Mouse (Mus musculus) embryonic facial prominence, embryonic 12.5 days (tissue): ENCODE measurements around the gene Pde10a. TPM values are rescaled to one million over a fixed set of nuclear protein-coding genes. Genes with fewer than 3 reads are reported as not detected.

ENCODE experiments used
- ATAC-seq: fragments of 200-750 bp; cut with Nextera tagmentation; 2 replicates; pipeline ENCODE4 v1.8.0; 2017; ENCODE audit not compliant: insufficient number of reproducible peaks, insufficient read depth, low FRiP score, low TSS enrichment
- H3K27ac ChIP-seq: fragments of 300-500 bp; sonication (generic); 2 replicates; pipeline ENCODE4 v1.5.1; 2016; ENCODE audit warnings: mild to moderate bottlenecking
- H3K27me3 ChIP-seq: fragments of 300-500 bp; sonication (generic); 2 replicates; pipeline ENCODE4 v1.6.1; 2016; ENCODE audit warnings: mild to moderate bottlenecking, moderate library complexity
- H3K36me3 ChIP-seq: fragments of 300-500 bp; sonication (generic); 2 replicates; pipeline ENCODE4 v1.6.1; 2016; ENCODE audit warnings: mild to moderate bottlenecking
- H3K4me1 ChIP-seq: fragments of 300-500 bp; sonication (generic); 2 replicates; pipeline ENCODE4 v1.6.1; 2016
- H3K4me2 ChIP-seq: fragments of 300-500 bp; sonication (generic); replicated peaks from 2 replicates; pipeline ENCODE4 v1.6.1; 2016; ENCODE audit warnings: mild to moderate bottlenecking, moderate library complexity
- H3K4me3 ChIP-seq: fragments of 300-500 bp; sonication (generic); 2 replicates; pipeline ENCODE4 v1.5.1; 2016; ENCODE audit warnings: mild to moderate bottlenecking
- H3K9ac ChIP-seq: fragments of 300-500 bp; sonication (generic); 2 replicates; pipeline ENCODE4 v1.6.1; 2016; ENCODE audit warnings: mild to moderate bottlenecking, moderate library complexity
- H3K9me3 ChIP-seq: fragments of 300-500 bp; sonication (generic); 2 replicates; pipeline ENCODE4 v1.6.1; 2016; ENCODE audit warnings: mild to moderate bottlenecking, moderate library complexity
- WGBS: fragments of 180-500 bp; shearing (Covaris S2); methylation state at CpG from one replicate; pipeline ENCODE4 v1.1.7; 2016; 5-methylcytosine and 5-hydroxymethylcytosine counted together
- polyA plus RNA-seq: library from polyadenylated mRNA; unstranded; fragments of >200 nt; fragmentation: Nextera tagmentation; extraction: Ambion mirVana; gene quantifications from 2 replicates; pipeline ENCODE4 v1.2.1, GENCODE M21; 2016

Gene Pde10a
- polyA plus RNA-seq, 1 experiment from 2014 or later: 3.9 TPM

DNA sequence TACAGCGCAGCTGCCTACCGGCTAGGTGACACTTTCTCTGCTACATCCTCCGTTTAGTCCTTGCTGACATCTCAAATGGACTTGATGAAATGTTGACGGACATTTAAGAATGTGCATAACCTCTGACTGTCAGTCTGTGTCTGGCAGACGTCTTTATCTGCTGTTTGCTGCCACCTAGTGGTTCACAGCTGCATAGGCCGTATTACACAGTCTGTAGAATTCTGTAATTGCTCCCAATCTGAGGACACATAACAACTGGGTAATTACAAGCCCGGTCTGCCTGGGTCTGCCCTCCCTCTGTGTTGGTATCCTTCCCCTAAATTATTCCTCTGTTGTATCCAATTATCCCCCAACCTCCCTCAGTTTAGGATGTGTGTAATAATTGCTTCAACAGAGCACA lies 72.6 kb downstream of the Pde10a start:
- no peaks in the 10 kb centered on the region for H3K36me3 ChIP-seq
- peaks cover 4% of the 10 kb centered on the region; the same call in 1 of the 2 replicates for H3K27me3 ChIP-seq
- no peak overlapping the region for H3K4me2 ChIP-seq
- no peak for ATAC-seq
- 10% methylated on average over 7 of the region's 7 CpGs for WGBS
- no peak overlapping the region for H3K27ac ChIP-seq
- no peak overlapping the region for H3K4me3 ChIP-seq
- no peaks in the 10 kb centered on the region for H3K4me1 ChIP-seq
- no peaks in the 10 kb centered on the region for H3K9me3 ChIP-seq
- no peak overlapping the region for H3K9ac ChIP-seq

DNA sequence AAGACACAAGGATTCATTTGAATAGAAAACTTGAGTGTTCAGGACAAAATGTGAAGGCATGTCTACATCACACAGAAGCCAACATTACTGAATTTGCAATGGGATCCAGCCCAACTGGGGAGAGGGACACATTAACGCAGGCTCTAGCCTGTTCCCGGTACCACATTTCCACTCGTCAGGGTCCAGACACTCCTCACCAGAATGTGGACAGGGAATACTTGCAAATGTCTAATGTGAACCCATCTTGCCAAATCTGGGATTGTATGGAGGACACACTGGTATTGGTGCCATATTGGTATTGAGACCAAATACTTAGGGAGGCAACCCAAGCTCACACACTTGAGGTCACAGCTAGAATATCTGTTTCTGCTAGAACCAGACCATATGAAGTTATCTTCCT lies 77.8 kb downstream of the Pde10a start:
- no peak overlapping the region for H3K27ac ChIP-seq
- H3K9ac ChIP-seq: no peak overlapping the region
- no peaks in the 10 kb centered on the region for H3K36me3 ChIP-seq
- no peak overlapping the region for H3K4me3 ChIP-seq
- WGBS: 95% methylated on average over 3 of the region's 3 CpGs
- H3K4me1 ChIP-seq: no peaks in the 10 kb centered on the region
- H3K9me3 ChIP-seq: no peaks in the 10 kb centered on the region
- H3K27me3 ChIP-seq: no peaks in the 10 kb centered on the region
- ATAC-seq: no peak
- no peak overlapping the region for H3K4me2 ChIP-seq

DNA sequence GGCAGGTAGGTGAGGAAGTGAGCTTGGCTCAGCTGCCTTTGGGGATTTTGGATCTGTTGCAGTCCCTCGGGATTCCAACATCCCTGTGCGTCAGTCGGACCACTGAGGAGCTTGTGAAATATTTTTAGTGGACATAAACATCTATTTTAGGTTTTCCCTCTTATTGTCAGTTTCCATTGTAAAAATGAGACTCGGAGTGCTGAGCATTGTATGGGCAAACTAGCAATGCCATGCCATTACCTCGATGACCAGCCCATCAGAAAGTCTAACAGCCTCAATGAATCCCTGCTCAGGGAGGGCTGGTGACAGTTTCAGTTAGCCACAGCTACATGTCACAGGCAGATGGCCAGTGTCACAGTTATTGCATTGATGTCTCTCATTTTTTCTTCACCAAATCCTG lies 80.7 kb downstream of the Pde10a start:
- Histone ChIP-seq H3K36me3 (no peaks in the 10 kb centered on the region), H3K9ac (no peak overlapping the region), H3K4me3 (no peak overlapping the region), H3K27me3 (no peaks in the 10 kb centered on the region), H3K9me3 (no peaks in the 10 kb centered on the region), H3K4me2 (no peak overlapping the region), H3K27ac (no peak overlapping the region), H3K4me1 (no peaks in the 10 kb centered on the region)
- WGBS: 82% methylated on average over 5 of the region's 5 CpGs
- no peak for ATAC-seq

DNA sequence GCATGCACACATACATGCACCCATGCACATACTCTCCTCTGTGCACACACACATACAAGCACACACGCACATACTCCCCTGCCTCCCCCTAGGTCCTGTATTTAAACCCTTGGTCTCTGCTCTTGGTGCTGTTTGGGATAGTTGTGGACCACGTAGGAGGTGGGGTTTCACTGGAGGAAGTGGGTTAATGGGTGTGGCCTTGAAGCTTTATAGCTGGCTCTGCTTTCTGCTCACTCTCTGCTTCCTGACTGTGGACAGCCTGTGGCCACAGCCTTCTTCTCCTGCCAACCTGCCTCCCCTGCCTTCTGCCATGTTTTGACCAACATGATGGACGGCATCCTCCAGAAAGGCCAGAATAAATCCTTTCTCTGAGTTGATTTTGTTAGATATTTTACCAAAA lies 81.5 kb downstream of the Pde10a start:
- no peak overlapping the region for H3K4me2 ChIP-seq
- H3K36me3 ChIP-seq: no peaks in the 10 kb centered on the region
- no peak overlapping the region for H3K9ac ChIP-seq
- H3K4me3 ChIP-seq: no peak overlapping the region
- 72% methylated on average over 3 of the region's 3 CpGs for WGBS
- no peaks in the 10 kb centered on the region for H3K27me3 ChIP-seq
- no peak overlapping the region for H3K27ac ChIP-seq
- H3K9me3 ChIP-seq: no peaks in the 10 kb centered on the region
- ATAC-seq: no peak
- H3K4me1 ChIP-seq: no peaks in the 10 kb centered on the region

DNA sequence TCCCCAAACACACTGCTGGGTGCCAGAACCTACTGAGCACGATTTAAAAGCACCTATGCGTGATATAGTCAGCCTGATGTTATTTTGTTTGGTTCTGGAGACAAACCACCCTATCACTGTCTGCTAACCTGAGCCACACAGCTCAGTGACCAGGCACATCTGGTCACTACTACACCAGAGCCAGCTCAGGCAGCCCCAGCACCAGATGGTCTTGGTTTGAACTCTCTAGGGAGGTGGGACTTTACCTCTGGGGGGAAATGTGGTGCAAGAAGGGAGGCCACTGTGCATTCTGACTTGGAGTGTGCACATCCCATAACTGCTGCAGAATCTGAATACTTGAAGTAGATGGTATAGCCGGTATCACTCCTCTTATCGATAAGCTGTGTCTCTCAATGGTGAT lies 86.7 kb downstream of the Pde10a start:
- Histone ChIP-seq H3K27ac (no peak overlapping the region), H3K9me3 (no peaks in the 10 kb centered on the region), H3K36me3 (no peaks in the 10 kb centered on the region), H3K27me3 (no peaks in the 10 kb centered on the region), H3K4me3 (no peak overlapping the region), H3K4me1 (no peaks in the 10 kb centered on the region), H3K9ac (no peak overlapping the region), H3K4me2 (no peak overlapping the region)
- 76% methylated on average over 4 of the region's 4 CpGs for WGBS
- no peak for ATAC-seq

DNA sequence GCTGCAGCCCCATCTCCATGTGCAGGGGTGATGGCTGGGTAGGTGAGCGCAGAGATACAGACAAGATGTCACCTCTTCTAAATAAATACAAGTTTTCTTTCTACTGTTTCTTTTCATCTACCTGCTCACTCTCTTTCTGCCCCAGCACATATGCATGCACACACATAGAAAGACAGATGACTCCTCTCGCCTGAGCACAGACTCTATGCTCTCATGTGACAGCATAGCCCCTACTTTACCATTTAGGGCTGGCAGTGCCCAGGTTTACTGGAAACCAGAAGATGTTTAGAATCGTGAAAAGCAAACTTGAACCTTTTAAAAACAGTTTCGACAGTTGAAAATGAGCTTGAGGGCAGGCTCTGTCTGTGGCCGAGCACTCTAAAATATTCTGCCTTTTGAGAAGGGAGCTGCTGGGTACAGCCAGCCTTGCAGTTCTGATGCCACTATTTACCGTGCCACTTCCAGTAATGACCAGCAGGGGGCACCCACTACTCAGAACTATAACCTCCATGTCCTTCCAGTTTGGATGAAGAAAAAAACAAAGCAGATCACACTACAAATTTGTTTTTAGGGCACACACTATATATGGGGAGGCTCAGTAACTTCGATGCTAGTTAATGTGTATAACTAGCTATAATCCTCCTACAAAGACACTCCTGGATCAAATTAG lies 88.8 kb downstream of the Pde10a start:
- H3K4me2 ChIP-seq: no peak overlapping the region
- no peak for ATAC-seq
- no peak overlapping the region for H3K27ac ChIP-seq
- no peak overlapping the region for H3K9ac ChIP-seq
- no peaks in the 10 kb centered on the region for H3K27me3 ChIP-seq
- H3K36me3 ChIP-seq: no peaks in the 10 kb centered on the region
- H3K4me1 ChIP-seq: no peaks in the 10 kb centered on the region
- no peak overlapping the region for H3K4me3 ChIP-seq
- H3K9me3 ChIP-seq: no peaks in the 10 kb centered on the region
- WGBS: 34% methylated on average over 7 of the region's 7 CpGs

DNA sequence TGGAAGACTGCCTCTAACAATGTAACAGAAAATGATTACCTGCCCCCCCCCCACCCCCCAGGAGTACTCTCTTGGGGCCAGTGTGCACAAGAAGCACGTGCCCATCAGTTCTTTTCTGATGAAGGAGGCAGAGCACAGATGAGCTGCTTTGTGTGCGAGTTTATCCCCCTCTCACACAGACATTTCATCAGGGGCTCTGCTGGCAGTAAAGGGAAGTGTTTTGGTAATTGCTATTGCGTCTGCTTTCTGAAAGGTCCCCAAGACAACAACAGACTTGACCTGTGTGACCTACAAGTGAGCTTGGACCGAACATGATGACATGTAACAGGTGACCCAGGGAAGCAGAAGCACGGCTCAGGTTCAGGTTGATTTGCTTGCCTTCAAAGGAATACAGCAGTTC lies 95.2 kb downstream of the Pde10a start:
- Histone ChIP-seq H3K4me2 (no peak overlapping the region), H3K27ac (no peak overlapping the region), H3K4me1 (no peaks in the 10 kb centered on the region), H3K36me3 (no peaks in the 10 kb centered on the region), H3K4me3 (no peak overlapping the region), H3K9me3 (no peaks in the 10 kb centered on the region), H3K27me3 (no peaks in the 10 kb centered on the region), H3K9ac (no peak overlapping the region)
- 35% methylated on average over 5 of the region's 5 CpGs for WGBS
- no peak for ATAC-seq

DNA sequence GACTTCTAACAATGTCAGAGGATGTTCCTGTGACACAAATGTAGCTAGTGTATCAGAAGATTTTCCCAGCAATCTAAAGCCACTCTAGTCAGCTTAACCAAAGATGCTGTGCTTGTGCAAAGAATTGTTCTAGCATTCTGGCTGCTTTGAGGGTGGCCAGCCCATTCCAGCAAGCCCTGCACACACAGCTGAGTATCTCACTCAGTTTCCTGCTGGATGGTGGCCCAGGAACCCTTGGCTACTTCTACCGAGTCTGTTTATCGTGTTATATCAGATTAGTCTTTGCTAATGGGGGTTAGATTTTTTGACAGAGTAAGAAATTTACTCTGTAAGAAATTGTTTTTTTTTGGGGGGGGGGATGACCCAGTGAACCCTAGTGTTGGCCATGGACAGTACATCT lies 95.9 kb downstream of the Pde10a start:
- no peak overlapping the region for H3K4me2 ChIP-seq
- H3K4me1 ChIP-seq: no peaks in the 10 kb centered on the region
- no peak overlapping the region for H3K27ac ChIP-seq
- ATAC-seq: no peak
- 59% methylated on average over 2 of the region's 2 CpGs for WGBS
- H3K9me3 ChIP-seq: no peaks in the 10 kb centered on the region
- H3K9ac ChIP-seq: no peak overlapping the region
- no peaks in the 10 kb centered on the region for H3K36me3 ChIP-seq
- H3K27me3 ChIP-seq: no peaks in the 10 kb centered on the region
- H3K4me3 ChIP-seq: no peak overlapping the region

DNA sequence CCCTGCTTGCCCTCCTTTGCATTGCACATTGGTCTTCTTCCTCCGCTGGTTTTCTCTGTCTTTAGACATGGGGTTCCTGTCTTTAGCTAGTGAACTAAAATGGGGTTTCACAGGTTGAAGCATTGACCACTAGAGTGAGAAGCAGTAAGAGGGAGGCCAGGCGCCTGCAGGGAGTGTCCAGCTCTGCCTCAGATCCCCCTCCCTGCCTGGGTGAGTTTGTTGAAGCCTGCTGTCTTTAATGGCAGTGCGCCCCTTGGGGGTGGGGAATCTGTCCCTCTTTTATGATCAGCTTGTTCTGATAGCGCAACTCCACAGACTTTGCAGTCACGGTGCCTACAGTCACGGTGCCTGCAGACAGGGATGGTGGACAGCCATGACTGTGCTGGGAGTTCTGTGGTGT lies 96.7 kb downstream of the Pde10a start:
- no peaks in the 10 kb centered on the region for H3K27me3 ChIP-seq
- ATAC-seq: no peak
- no peak overlapping the region for H3K9ac ChIP-seq
- no peaks in the 10 kb centered on the region for H3K9me3 ChIP-seq
- no peaks in the 10 kb centered on the region for H3K4me1 ChIP-seq
- WGBS: 61% methylated on average over 6 of the region's 6 CpGs
- H3K4me3 ChIP-seq: no peak overlapping the region
- H3K4me2 ChIP-seq: no peak overlapping the region
- no peaks in the 10 kb centered on the region for H3K36me3 ChIP-seq
- no peak overlapping the region for H3K27ac ChIP-seq

DNA sequence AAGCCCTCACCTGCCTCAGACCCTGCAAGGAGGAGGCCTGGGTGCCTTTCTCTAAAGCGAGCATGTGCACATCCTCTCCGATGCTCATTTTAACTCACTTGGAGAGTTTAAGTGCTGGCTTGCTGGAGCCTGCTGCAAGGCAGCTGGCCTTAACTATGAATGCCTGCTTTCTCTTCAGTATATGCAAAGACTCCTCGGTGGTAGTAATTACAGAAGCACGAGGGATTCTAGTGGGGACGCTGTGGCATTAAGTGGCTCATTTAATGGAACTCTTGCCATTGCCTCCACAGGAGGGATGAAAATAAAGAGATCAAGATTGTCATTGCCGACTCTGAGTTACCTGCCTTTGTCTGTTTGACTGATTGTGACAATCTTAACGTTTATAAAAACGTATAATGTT lies 101.2 kb downstream of the Pde10a start:
- Histone ChIP-seq H3K27me3 (peaks cover 3% of the 10 kb centered on the region; the same call in 1 of the 2 replicates), H3K36me3 (no peaks in the 10 kb centered on the region), H3K4me3 (no peak overlapping the region), H3K9me3 (no peaks in the 10 kb centered on the region), H3K4me2 (no peak overlapping the region), H3K9ac (no peak overlapping the region), H3K4me1 (no peaks in the 10 kb centered on the region), H3K27ac (no peak overlapping the region)
- WGBS: 60% methylated on average over 8 of the region's 8 CpGs
- no peak for ATAC-seq

DNA sequence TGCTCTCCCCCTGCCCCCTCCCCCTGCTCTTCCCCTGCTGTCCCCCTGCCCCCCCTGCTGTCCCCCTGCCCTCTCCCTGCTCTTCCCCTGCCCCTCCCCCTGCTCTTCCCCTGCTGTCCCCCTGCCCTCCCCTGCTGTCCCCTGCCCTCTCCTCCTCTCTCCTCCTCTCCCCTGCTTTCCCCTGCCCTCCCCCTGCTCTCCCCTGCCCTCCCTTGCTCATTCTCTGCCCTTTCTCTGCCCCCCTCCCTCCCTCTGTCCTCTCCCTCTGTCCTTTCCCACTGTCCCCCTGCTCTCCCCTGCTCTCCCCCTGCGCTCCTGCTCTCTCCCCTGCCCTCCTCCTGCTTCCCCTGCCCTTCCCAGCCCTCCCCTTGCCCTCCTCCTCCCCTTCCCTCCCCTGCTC lies 106.5 kb downstream of the Pde10a start:
- Histone ChIP-seq H3K36me3 (no peaks in the 10 kb centered on the region), H3K27me3 (peaks cover 3% of the 10 kb centered on the region; the same call in 1 of the 2 replicates), H3K27ac (no peak overlapping the region), H3K4me3 (no peak overlapping the region), H3K4me2 (no peak overlapping the region), H3K9me3 (no peaks in the 10 kb centered on the region), H3K9ac (no peak overlapping the region), H3K4me1 (no peaks in the 10 kb centered on the region)
- WGBS: 43% methylated on average over 1 of the region's 1 CpGs
- ATAC-seq: no peak

DNA sequence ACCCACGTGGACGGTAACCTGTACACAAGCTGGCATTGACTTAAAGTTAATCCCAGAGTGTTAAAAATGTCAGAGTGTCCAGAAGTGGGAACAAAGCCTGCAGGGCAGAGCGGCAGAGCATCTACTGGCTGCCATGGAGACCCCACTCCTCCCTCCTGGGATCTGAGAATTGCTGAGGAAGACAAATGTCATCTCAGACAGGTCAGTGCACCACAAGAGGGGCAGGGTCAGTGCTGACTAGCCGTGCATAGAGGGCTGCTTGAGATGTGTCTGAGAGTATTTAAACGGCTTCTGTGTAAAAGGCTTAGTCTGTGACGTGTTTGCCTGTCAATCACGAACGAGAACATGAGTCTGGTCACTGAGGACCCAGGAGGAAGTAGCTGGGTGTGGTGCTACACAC lies 108.4 kb downstream of the Pde10a start:
- Histone ChIP-seq H3K9me3 (no peaks in the 10 kb centered on the region), H3K4me1 (no peaks in the 10 kb centered on the region), H3K4me2 (no peak overlapping the region), H3K27me3 (peaks cover 3% of the 10 kb centered on the region; the same call in 1 of the 2 replicates), H3K36me3 (no peaks in the 10 kb centered on the region), H3K4me3 (no peak overlapping the region), H3K27ac (no peak overlapping the region), H3K9ac (no peak overlapping the region)
- no peak for ATAC-seq
- WGBS: 58% methylated on average over 8 of the region's 8 CpGs

DNA sequence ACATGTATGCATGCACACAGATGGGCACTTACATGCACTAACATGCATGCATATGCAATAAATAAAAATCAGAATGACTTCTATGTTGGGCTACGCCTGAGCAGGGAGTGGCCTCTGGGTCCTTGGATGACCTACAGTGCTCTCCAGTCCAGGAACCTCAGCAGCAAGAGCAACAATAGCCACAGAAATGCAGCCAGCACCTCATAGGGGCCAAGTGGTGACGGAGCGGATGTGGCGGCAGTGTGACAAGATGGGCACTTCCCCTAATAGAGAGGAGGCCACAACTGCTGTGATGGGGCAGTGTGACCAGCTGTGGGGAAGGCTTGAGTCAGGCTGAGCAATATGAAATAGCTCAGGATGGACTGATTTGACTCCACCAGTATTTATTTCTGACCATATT lies 109.3 kb downstream of the Pde10a start:
- Histone ChIP-seq H3K27me3 (peaks cover 3% of the 10 kb centered on the region; the same call in 1 of the 2 replicates), H3K36me3 (no peaks in the 10 kb centered on the region), H3K4me2 (no peak overlapping the region), H3K9me3 (no peaks in the 10 kb centered on the region), H3K4me1 (no peaks in the 10 kb centered on the region), H3K27ac (no peak overlapping the region), H3K9ac (no peak overlapping the region), H3K4me3 (no peak overlapping the region)
- 94% methylated on average over 4 of the region's 4 CpGs for WGBS
- no peak for ATAC-seq
